Mouse (Mus musculus) embryonic fibroblast, embryonic 13.5 days (primary cell): ENCODE measurements around the gene Med11.

ENCODE experiments used
- CTCF ChIP-seq: IDR thresholded peaks from 2 replicates; pipeline ENCODE4 v1.5.1; 2011; ENCODE audit warnings: mild to moderate bottlenecking, control low read depth, low read length, moderate library complexity, borderline replicate concordance; ENCODE audit not compliant: insufficient read depth
- POLR2A ChIP-seq: IDR thresholded peaks from 2 replicates; pipeline ENCODE4 v1.6.1; 2011; ENCODE audit warnings: low read depth, mild to moderate bottlenecking, control low read depth, low read length, moderate library complexity

- TF ChIP-seq CTCF = no peak
- TF ChIP-seq POLR2A = no peak
Observed at GRCm38 (mm10) chr11:70440637-70441036, 11.1 kb upstream of the Med11 start.
